Comparison of ENCODE assay signal across 8 mouse cellular contexts in the genomic region with DNA sequence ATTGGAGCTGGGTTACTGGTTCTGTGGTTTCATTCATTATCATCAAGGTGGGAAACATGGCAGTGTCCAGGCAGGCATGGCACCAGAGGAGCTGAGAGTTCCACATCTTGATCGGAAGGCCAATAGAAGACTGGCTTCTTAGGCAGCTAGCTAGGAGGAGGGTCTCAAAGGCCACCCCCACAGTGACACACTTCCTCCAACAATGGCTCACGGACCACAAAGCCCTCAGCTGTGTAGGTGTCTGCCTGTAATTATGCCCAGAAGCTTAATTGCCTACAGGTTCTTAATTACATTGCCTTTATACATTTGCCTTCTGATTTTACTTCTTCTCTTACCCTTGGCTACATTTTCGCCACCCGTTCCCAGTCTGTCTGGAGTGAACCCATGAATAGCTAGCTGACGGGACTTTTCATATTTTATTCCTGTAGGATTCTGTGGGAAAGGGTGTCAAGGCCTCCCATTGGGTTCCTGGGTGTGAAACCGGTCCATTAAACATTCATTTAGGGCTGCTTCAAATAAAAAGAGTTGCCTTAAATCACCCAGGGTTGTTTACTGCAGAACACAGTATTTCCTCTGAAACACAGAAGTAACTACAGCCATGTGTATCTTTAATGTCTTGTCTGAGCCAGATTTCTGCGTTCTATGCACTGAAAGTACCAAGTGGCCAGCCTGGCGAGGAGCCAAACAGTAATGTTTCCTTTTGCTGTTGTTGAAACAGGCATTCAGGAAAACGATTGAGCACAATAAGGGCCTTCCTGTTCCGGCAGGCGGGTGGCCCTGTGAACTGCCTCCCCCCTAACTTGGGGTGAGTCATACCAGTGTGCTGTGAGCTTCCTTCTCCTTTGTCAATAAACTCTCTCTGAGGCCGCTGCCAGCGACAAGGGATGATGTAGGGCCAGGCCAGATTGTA.
A peak's percentile ranks its signal among the peaks of the same experiment; 100 is the strongest.
DNase-seq lines count a peak whose midpoint lies in the region; ATAC-seq and TF ChIP-seq lines count a peak whose summit lies in the region.

No protein-coding gene starts in this region.

- DNase-seq in adrenal gland, adult 2 months, result peak; percentile 74
- peak; percentile 19 to 20 for DNase-seq in cerebellum, postnatal 36 days
- DNase-seq in gastrocnemius, postnatal 14 days, result peak; percentile 41
- DNase-seq in hindbrain, embryonic 14.5 days (ENCODE audit: low spot score), result peak; percentile 64
- DNase-seq in layer of hippocampus, adult 9-11 months, result peak; percentile 58
- DNase-seq in lung, postnatal 14 days, result peak; percentile 84
- peak; percentile 68 for DNase-seq in right cerebral cortex, postnatal 4 days
- DNase-seq in thymus, adult 2 months, result no peak

- H3K9me3 ChIP-seq in hindbrain, embryonic 14.5 days (ENCODE audit: control insufficient read depth, low read length), result no peaks in the 10 kb centered on the region

- no peak overlapping the region for H3K4me3 ChIP-seq in hindbrain, embryonic 14.5 days (replicated peaks; ENCODE audit: low read length)
- no peak overlapping the region for H3K4me3 ChIP-seq in thymus, adult 2 months (ENCODE audit: control insufficient read depth, insufficient read depth, low read length)

- peak; percentile 86; the same call in 1 of the 2 replicates for ATAC-seq in hindbrain, embryonic 14.5 days (ENCODE audit: low FRiP score)

- no peak for TF ChIP-seq CTCF in thymus, adult 2 months (IDR thresholded peaks at IDR 0.05; ENCODE audit: borderline replicate concordance, control insufficient read depth, extremely low read depth, insufficient read depth, low read length, poor library complexity)

- peak overlapping the region; percentile 43; the same call in 1 of the 2 replicates for H3K27ac ChIP-seq in hindbrain, embryonic 14.5 days
- H3K27ac ChIP-seq in thymus, adult 2 months (ENCODE audit: control insufficient read depth, insufficient read depth, low read length), result no peak overlapping the region

- H3K27me3 ChIP-seq in hindbrain, embryonic 14.5 days (ENCODE audit: control insufficient read depth, insufficient read depth, low read length), result no peaks in the 10 kb centered on the region
- no peaks in the 10 kb centered on the region for H3K27me3 ChIP-seq in thymus, adult 2 months (ENCODE audit: control insufficient read depth, insufficient read depth, low read length)

- H3K9ac ChIP-seq in hindbrain, embryonic 14.5 days, result no peak overlapping the region

- intact Hi-C loops in gastrocnemius, postnatal 14 days (cut with DNase I; ENCODE audit: low total_unique reads), result no loop called here

- no peaks in the 10 kb centered on the region for H3K36me3 ChIP-seq in hindbrain, embryonic 14.5 days (replicated peaks; ENCODE audit: control insufficient read depth, insufficient read depth)
- H3K36me3 ChIP-seq in thymus, adult 2 months (ENCODE audit: control insufficient read depth, insufficient read depth, low read length), result no peaks in the 10 kb centered on the region

- H3K4me1 ChIP-seq in hindbrain, embryonic 14.5 days (replicated peaks; ENCODE audit: control insufficient read depth, insufficient read depth, low read length), result peaks cover 10% of the 10 kb centered on the region; the same call in 1 of the 2 replicates
- no peaks in the 10 kb centered on the region for H3K4me1 ChIP-seq in thymus, adult 2 months (replicated peaks; ENCODE audit: control insufficient read depth, insufficient read depth, low read length)

- H3K4me2 ChIP-seq in hindbrain, embryonic 14.5 days (replicated peaks), result no peak overlapping the region

- TF ChIP-seq POLR2A in thymus, adult 2 months (IDR thresholded peaks at IDR 0.05; ENCODE audit: control insufficient read depth, extremely low read depth, insufficient read depth, low read length, poor library complexity), result no peak

- WGBS in hindbrain, embryonic 14.5 days, result 45% methylated on average over 13 of the region's 13 CpGs
- WGBS in thymus, adult 2 months, result 39% methylated on average over 13 of the region's 13 CpGs
